Mouse (Mus musculus): ENCODE measurements around the gene Gfpt1. TPM values are rescaled to one million over a fixed set of nuclear protein-coding genes. Genes with fewer than 3 reads are reported as not detected.

The Gfpt1 gene
- polyA plus RNA-seq, 1 experiment from 2014 or later = 13.5 TPM

- H3K27ac ChIP-seq = no peak overlapping the region
- 97% methylated on average over 1 of the region's 1 CpGs for WGBS
- H3K36me3 ChIP-seq (replicated peaks) = no peaks in the 10 kb centered on the region
- H3K9me3 ChIP-seq = no peaks in the 10 kb centered on the region
- no peak for DNase-seq (ENCODE audit: extremely low spot score, low spot score)
- no peaks in the 10 kb centered on the region; the same call in 1 of the 2 replicates for H3K4me1 ChIP-seq
- no peaks in the 10 kb centered on the region for H3K27me3 ChIP-seq (ENCODE audit: poor library complexity, severe bottlenecking)
- no peak overlapping the region for H3K4me3 ChIP-seq
Measured at GRCm38 (mm10) chr6:87111493-87111892, 68.8 kb downstream of the Gfpt1 start.

GRCm38 (mm10) chr6:87112125-87112524, 69.5 kb downstream of the Gfpt1 start:
- 88% methylated on average over 6 of the region's 6 CpGs for WGBS
- no peaks in the 10 kb centered on the region; the same call in 1 of the 2 replicates for H3K4me1 ChIP-seq
- no peak overlapping the region for H3K4me3 ChIP-seq
- no peak for DNase-seq (ENCODE audit: extremely low spot score, low spot score)
- no peaks in the 10 kb centered on the region for H3K9me3 ChIP-seq
- no peaks in the 10 kb centered on the region for H3K36me3 ChIP-seq (replicated peaks)
- no peaks in the 10 kb centered on the region for H3K27me3 ChIP-seq (ENCODE audit: poor library complexity, severe bottlenecking)
- H3K27ac ChIP-seq = no peak overlapping the region

- 88% methylated on average over 2 of the region's 2 CpGs for WGBS
- Histone ChIP-seq H3K9me3 (no peaks in the 10 kb centered on the region), H3K27ac (no peak overlapping the region), H3K27me3 (ENCODE audit: poor library complexity, severe bottlenecking) (no peaks in the 10 kb centered on the region), H3K4me1 (no peaks in the 10 kb centered on the region; the same call in 1 of the 2 replicates), H3K36me3 (replicated peaks) (no peaks in the 10 kb centered on the region), H3K4me3 (no peak overlapping the region)
- no peak for DNase-seq (ENCODE audit: extremely low spot score, low spot score)
Measured at GRCm38 (mm10) chr6:87115981-87116380, 73.3 kb downstream of the Gfpt1 start.

GRCm38 (mm10) chr6:87116596-87116995, 74.0 kb downstream of the Gfpt1 start:
- no peaks in the 10 kb centered on the region for H3K9me3 ChIP-seq
- WGBS = 80% methylated on average over 7 of the region's 7 CpGs
- H3K4me3 ChIP-seq = no peak overlapping the region
- no peaks in the 10 kb centered on the region for H3K27me3 ChIP-seq (ENCODE audit: poor library complexity, severe bottlenecking)
- H3K4me1 ChIP-seq = no peaks in the 10 kb centered on the region; the same call in 1 of the 2 replicates
- DNase-seq (ENCODE audit: extremely low spot score, low spot score) = no peak
- no peaks in the 10 kb centered on the region for H3K36me3 ChIP-seq (replicated peaks)
- H3K27ac ChIP-seq = no peak overlapping the region

GRCm38 (mm10) chr6:87119066-87119837, 76.6 kb downstream of the Gfpt1 start:
- no peak for DNase-seq (ENCODE audit: extremely low spot score, low spot score)
- Histone ChIP-seq H3K36me3 (replicated peaks) (no peaks in the 10 kb centered on the region), H3K27me3 (ENCODE audit: poor library complexity, severe bottlenecking) (no peaks in the 10 kb centered on the region), H3K27ac (no peak overlapping the region), H3K4me3 (no peak overlapping the region), H3K4me1 (no peaks in the 10 kb centered on the region), H3K9me3 (no peaks in the 10 kb centered on the region)
- WGBS = 94% methylated on average over 20 of the region's 20 CpGs

GRCm38 (mm10) chr6:87119975-87120374, 77.3 kb downstream of the Gfpt1 start:
- no peaks in the 10 kb centered on the region for H3K36me3 ChIP-seq (replicated peaks)
- 87% methylated on average over 4 of the region's 4 CpGs for WGBS

GRCm38 (mm10) chr6:87120661-87121060, 78.0 kb downstream of the Gfpt1 start:
- Histone ChIP-seq H3K27ac (no peak overlapping the region), H3K9me3 (no peaks in the 10 kb centered on the region), H3K36me3 (replicated peaks) (no peaks in the 10 kb centered on the region), H3K4me3 (no peak overlapping the region), H3K4me1 (no peaks in the 10 kb centered on the region), H3K27me3 (ENCODE audit: poor library complexity, severe bottlenecking) (no peaks in the 10 kb centered on the region)
- WGBS = 89% methylated on average over 6 of the region's 6 CpGs
- DNase-seq (ENCODE audit: extremely low spot score, low spot score) = no peak

More at GRCm38 (mm10) chr6:87119975-87120374, 77.3 kb downstream of the Gfpt1 start:
- Histone ChIP-seq H3K9me3 (no peaks in the 10 kb centered on the region), H3K27ac (no peak overlapping the region), H3K27me3 (ENCODE audit: poor library complexity, severe bottlenecking) (no peaks in the 10 kb centered on the region), H3K4me3 (no peak overlapping the region), H3K4me1 (no peaks in the 10 kb centered on the region)
- no peak for DNase-seq (ENCODE audit: extremely low spot score, low spot score)

- DNase-seq (ENCODE audit: extremely low spot score, low spot score) = no peak
- 91% methylated on average over 7 of the region's 7 CpGs for WGBS
- Histone ChIP-seq H3K27me3 (ENCODE audit: poor library complexity, severe bottlenecking) (no peaks in the 10 kb centered on the region), H3K4me1 (peaks cover 1% of the 10 kb centered on the region), H3K27ac (no peak overlapping the region), H3K36me3 (replicated peaks) (no peaks in the 10 kb centered on the region), H3K4me3 (no peak overlapping the region), H3K9me3 (no peaks in the 10 kb centered on the region)
Measured at GRCm38 (mm10) chr6:87121961-87122360, 79.3 kb downstream of the Gfpt1 start.

- Histone ChIP-seq H3K36me3 (replicated peaks) (no peaks in the 10 kb centered on the region), H3K9me3 (no peaks in the 10 kb centered on the region)
- 90% methylated on average over 6 of the region's 6 CpGs for WGBS
Measured at GRCm38 (mm10) chr6:87123406-87123805, 80.8 kb downstream of the Gfpt1 start.

GRCm38 (mm10) chr6:87123973-87124372, 81.3 kb downstream of the Gfpt1 start:
- Histone ChIP-seq H3K9me3 (no peaks in the 10 kb centered on the region), H3K27ac (no peak overlapping the region), H3K4me3 (no peak overlapping the region), H3K27me3 (ENCODE audit: poor library complexity, severe bottlenecking) (no peaks in the 10 kb centered on the region), H3K4me1 (peaks cover 9% of the 10 kb centered on the region), H3K36me3 (replicated peaks) (no peaks in the 10 kb centered on the region)
- no peak for DNase-seq (ENCODE audit: extremely low spot score, low spot score)
- 93% methylated on average over 4 of the region's 4 CpGs for WGBS

More at GRCm38 (mm10) chr6:87123406-87123805, 80.8 kb downstream of the Gfpt1 start:
- DNase-seq (ENCODE audit: extremely low spot score, low spot score) = no peak
- Histone ChIP-seq H3K4me3 (no peak overlapping the region), H3K27me3 (ENCODE audit: poor library complexity, severe bottlenecking) (no peaks in the 10 kb centered on the region), H3K27ac (no peak overlapping the region), H3K4me1 (peaks cover 9% of the 10 kb centered on the region)

GRCm38 (mm10) chr6:87127049-87127753, 84.6 kb downstream of the Gfpt1 start:
- H3K9me3 ChIP-seq = peaks cover 4% of the 10 kb centered on the region; the same call in 1 of the 2 replicates
- H3K27ac ChIP-seq = no peak overlapping the region
- H3K4me1 ChIP-seq = peaks cover 10% of the 10 kb centered on the region
- no peak overlapping the region for H3K4me3 ChIP-seq
- H3K36me3 ChIP-seq (replicated peaks) = peaks cover 5% of the 10 kb centered on the region; the same call in 1 of the 2 replicates
- 72% methylated on average over 8 of the region's 8 CpGs for WGBS
- no peaks in the 10 kb centered on the region for H3K27me3 ChIP-seq (ENCODE audit: poor library complexity, severe bottlenecking)
- DNase-seq (ENCODE audit: extremely low spot score, low spot score) = no peak

GRCm38 (mm10) chr6:87129861-87130260, 87.2 kb downstream of the Gfpt1 start:
- Histone ChIP-seq H3K4me1 (peaks cover 16% of the 10 kb centered on the region), H3K36me3 (replicated peaks) (peaks cover 5% of the 10 kb centered on the region; the same call in 1 of the 2 replicates), H3K27ac (no peak overlapping the region), H3K9me3 (peaks cover 4% of the 10 kb centered on the region; the same call in 1 of the 2 replicates), H3K4me3 (no peak overlapping the region), H3K27me3 (ENCODE audit: poor library complexity, severe bottlenecking) (no peaks in the 10 kb centered on the region)
- no peak for DNase-seq (ENCODE audit: extremely low spot score, low spot score)
- 97% methylated on average over 8 of the region's 8 CpGs for WGBS

GRCm38 (mm10) chr6:87130628-87131027, 88.0 kb downstream of the Gfpt1 start:
- H3K4me1 ChIP-seq = peaks cover 16% of the 10 kb centered on the region
- WGBS = 95% methylated on average over 7 of the region's 7 CpGs
- DNase-seq (ENCODE audit: extremely low spot score, low spot score) = no peak

More at GRCm38 (mm10) chr6:87130628-87131027, 88.0 kb downstream of the Gfpt1 start:
- H3K27me3 ChIP-seq (ENCODE audit: poor library complexity, severe bottlenecking) = no peaks in the 10 kb centered on the region
- peaks cover 7% of the 10 kb centered on the region; the same call in 1 of the 2 replicates for H3K36me3 ChIP-seq (replicated peaks)
- H3K4me3 ChIP-seq = no peak overlapping the region
- no peak overlapping the region for H3K27ac ChIP-seq
- H3K9me3 ChIP-seq = peaks cover 4% of the 10 kb centered on the region; the same call in 1 of the 2 replicates
